22 mouse cellular contexts compared by ENCODE assay signal in genomic region chr11:90627751-90628150, GRCm38 (mm10). TPM values are rescaled to one million over a fixed set of nuclear protein-coding genes. Genes with fewer than 3 reads are reported as not detected.
DNase-seq lines count a peak whose midpoint lies in the region; ATAC-seq lines count a peak whose summit lies in the region.
"Had no signal": no experiment of that assay in that cellular context is flagged by ENCODE, and none has a peak within 500 bp of the region (broad histone marks: within the 10 kb centered on the region; RNA-seq: fewer than 3 reads in every experiment).

No protein-coding gene starts in this region.

- H3K9ac ChIP-seq in kidney, embryonic 14.5 days (ENCODE audit: low read depth, low read length): no peak overlapping the region
- H3K9ac ChIP-seq in midbrain, embryonic 11.5 days (ENCODE audit: low read length): no peak overlapping the region
- H3K9ac ChIP-seq: embryonic facial prominence, embryonic 13.5 days; embryonic facial prominence, embryonic 15.5 days; forebrain, embryonic 12.5 days had no signal

- ATAC-seq in kidney, embryonic 14.5 days (ENCODE audit: low FRiP score, low TSS enrichment): no peak
- no peak for ATAC-seq in midbrain, embryonic 11.5 days (ENCODE audit: low FRiP score)
- ATAC-seq: forebrain, embryonic 14.5 days had no signal

- no peak overlapping the region for H3K4me3 ChIP-seq in kidney, embryonic 14.5 days (ENCODE audit: low read length)
- H3K4me3 ChIP-seq in midbrain, embryonic 11.5 days (ENCODE audit: low read depth, low read length): no peak overlapping the region
- H3K4me3 ChIP-seq in midbrain, embryonic 10.5 days: no peak overlapping the region
- H3K4me3 ChIP-seq: embryonic facial prominence, embryonic 13.5 days; embryonic facial prominence, embryonic 15.5 days; erythroblast, embryonic 14.5 days; forebrain, embryonic 10.5 days; forebrain, embryonic 12.5 days had no signal

- H3K4me2 ChIP-seq in kidney, embryonic 14.5 days (replicated peaks; ENCODE audit: low read depth, low read length): no peak overlapping the region
- no peak overlapping the region for H3K4me2 ChIP-seq in midbrain, embryonic 11.5 days
- H3K4me2 ChIP-seq: embryonic facial prominence, embryonic 13.5 days; embryonic facial prominence, embryonic 15.5 days; forebrain, embryonic 12.5 days had no signal

- 78% methylated on average over 1 of the region's 1 CpGs for WGBS in kidney, embryonic 14.5 days
- 89% methylated on average over 1 of the region's 1 CpGs for WGBS in midbrain, embryonic 11.5 days
- WGBS in midbrain, embryonic 10.5 days: 92% methylated on average over 1 of the region's 1 CpGs

- no peaks in the 10 kb centered on the region for H3K27me3 ChIP-seq in kidney, embryonic 14.5 days (ENCODE audit: control insufficient read depth, insufficient read depth, low read length)
- no peaks in the 10 kb centered on the region for H3K27me3 ChIP-seq in midbrain, embryonic 11.5 days (ENCODE audit: control insufficient read depth, insufficient read depth, low read length)
- H3K27me3 ChIP-seq in midbrain, embryonic 10.5 days (ENCODE audit: low read depth, poor library complexity, severe bottlenecking): no peaks in the 10 kb centered on the region
- H3K27me3 ChIP-seq: embryonic facial prominence, embryonic 13.5 days; embryonic facial prominence, embryonic 15.5 days; forebrain, embryonic 12.5 days had no signal

- no peak overlapping the region for H3K27ac ChIP-seq in kidney, embryonic 14.5 days (ENCODE audit: low read depth, low read length)
- no peak overlapping the region for H3K27ac ChIP-seq in midbrain, embryonic 11.5 days (ENCODE audit: low read depth, low read length)
- H3K27ac ChIP-seq in midbrain, embryonic 10.5 days (replicated peaks): no peak overlapping the region
- H3K27ac ChIP-seq: embryonic facial prominence, embryonic 13.5 days; embryonic facial prominence, embryonic 15.5 days; forebrain, embryonic 10.5 days; forebrain, embryonic 12.5 days had no signal

- H3K4me1 ChIP-seq in kidney, embryonic 14.5 days (ENCODE audit: control insufficient read depth, insufficient read depth, low read length): no peaks in the 10 kb centered on the region
- no peaks in the 10 kb centered on the region for H3K4me1 ChIP-seq in midbrain, embryonic 11.5 days (ENCODE audit: control insufficient read depth, insufficient read depth, low read length)
- H3K4me1 ChIP-seq in midbrain, embryonic 10.5 days: no peaks in the 10 kb centered on the region
- H3K4me1 ChIP-seq: forebrain, embryonic 10.5 days; forebrain, embryonic 12.5 days had no signal

- DNase-seq in kidney, adult 8-10 months: peak; percentile 49 to 55
- DNase-seq in kidney, postnatal 36 days: peak; percentile 25 to 41
- DNase-seq in kidney, postnatal 14 days: no peak
- DNase-seq in midbrain, embryonic 11.5 days (ENCODE audit: low spot score, missing footprints): peak; percentile 8
- no peak for DNase-seq in midbrain, embryonic 10.5 days (ENCODE audit: low spot score)
- DNase-seq: adrenal gland, adult 2 months; adrenal gland, postnatal 10 days; adrenal gland, postnatal 25 days; cerebellum, adult 11 months; cerebellum, adult 18-20 months; cerebellum, adult 8-10 months; cerebellum, adult 9-11 months; cerebellum, postnatal 14 days; cerebellum, postnatal 36 days; embryo, embryonic 11 days had no signal

- no peaks in the 10 kb centered on the region for H3K36me3 ChIP-seq in kidney, embryonic 14.5 days (ENCODE audit: control insufficient read depth, insufficient read depth, low read length)
- no peaks in the 10 kb centered on the region for H3K36me3 ChIP-seq in midbrain, embryonic 11.5 days (ENCODE audit: control insufficient read depth, insufficient read depth, low read length)
- peaks cover 18% of the 10 kb centered on the region for H3K36me3 ChIP-seq in midbrain, embryonic 10.5 days

- no peaks in the 10 kb centered on the region for H3K9me3 ChIP-seq in kidney, embryonic 14.5 days (ENCODE audit: control insufficient read depth, low read length)
- H3K9me3 ChIP-seq in midbrain, embryonic 11.5 days (ENCODE audit: control insufficient read depth, low read length): no peaks in the 10 kb centered on the region
- no peaks in the 10 kb centered on the region for H3K9me3 ChIP-seq in midbrain, embryonic 10.5 days (replicated peaks)
- H3K9me3 ChIP-seq: embryonic facial prominence, embryonic 13.5 days; embryonic facial prominence, embryonic 15.5 days; forebrain, embryonic 10.5 days; forebrain, embryonic 12.5 days had no signal

RNA-seq across cellular contexts. Expression of gene Stxbp4, which starts 10.1 kb away (rescaled TPM):
- polyA plus RNA-seq in kidney, embryonic 14.5 days (2014; fragmentation: Nextera tagmentation; extraction: Ambion mirVana): 25.7 and 29.3 TPM in 2 replicates
- 36.5 and 41.8 TPM in 2 replicates for polyA plus RNA-seq in midbrain, embryonic 11.5 days (2014; fragmentation: Nextera tagmentation; extraction: Ambion mirVana)
- polyA plus RNA-seq in midbrain, embryonic 10.5 days (2016; fragmentation: Nextera tagmentation; extraction: Ambion mirVana): 36.4 and 37.6 TPM in 2 replicates

RNA-seq across cellular contexts. Expression of gene Cox11, which starts 10.2 kb away (rescaled TPM):
- polyA plus RNA-seq in kidney, embryonic 14.5 days (2014; fragmentation: Nextera tagmentation; extraction: Ambion mirVana): 30.4 and 33.5 TPM in 2 replicates
- 24.6 and 26.4 TPM in 2 replicates for polyA plus RNA-seq in midbrain, embryonic 11.5 days (2014; fragmentation: Nextera tagmentation; extraction: Ambion mirVana)
- 31.0 and 34.7 TPM in 2 replicates for polyA plus RNA-seq in midbrain, embryonic 10.5 days (2016; fragmentation: Nextera tagmentation; extraction: Ambion mirVana)

Comparison
In these comparisons a context has a peak if more than half of its experiments do, and no peak if none do; other contexts are left out.
1. DNase-seq: peak in kidney, adult 8-10 months (2 of 2), kidney, postnatal 36 days (2 of 2) and midbrain, embryonic 11.5 days (single experiment); none in kidney, postnatal 14 days (single experiment) and midbrain, embryonic 10.5 days (single experiment).